Mouse (Mus musculus): ENCODE measurements around the gene Hoxd8. TPM values are rescaled to one million over a fixed set of nuclear protein-coding genes. Genes with fewer than 3 reads are reported as not detected.
A peak's percentile ranks its signal among the peaks of the same experiment; 100 is the strongest.

Hoxd8 gene
- polyA plus RNA-seq, 1 experiment from 2014 or later, result 0.82 TPM

DNA sequence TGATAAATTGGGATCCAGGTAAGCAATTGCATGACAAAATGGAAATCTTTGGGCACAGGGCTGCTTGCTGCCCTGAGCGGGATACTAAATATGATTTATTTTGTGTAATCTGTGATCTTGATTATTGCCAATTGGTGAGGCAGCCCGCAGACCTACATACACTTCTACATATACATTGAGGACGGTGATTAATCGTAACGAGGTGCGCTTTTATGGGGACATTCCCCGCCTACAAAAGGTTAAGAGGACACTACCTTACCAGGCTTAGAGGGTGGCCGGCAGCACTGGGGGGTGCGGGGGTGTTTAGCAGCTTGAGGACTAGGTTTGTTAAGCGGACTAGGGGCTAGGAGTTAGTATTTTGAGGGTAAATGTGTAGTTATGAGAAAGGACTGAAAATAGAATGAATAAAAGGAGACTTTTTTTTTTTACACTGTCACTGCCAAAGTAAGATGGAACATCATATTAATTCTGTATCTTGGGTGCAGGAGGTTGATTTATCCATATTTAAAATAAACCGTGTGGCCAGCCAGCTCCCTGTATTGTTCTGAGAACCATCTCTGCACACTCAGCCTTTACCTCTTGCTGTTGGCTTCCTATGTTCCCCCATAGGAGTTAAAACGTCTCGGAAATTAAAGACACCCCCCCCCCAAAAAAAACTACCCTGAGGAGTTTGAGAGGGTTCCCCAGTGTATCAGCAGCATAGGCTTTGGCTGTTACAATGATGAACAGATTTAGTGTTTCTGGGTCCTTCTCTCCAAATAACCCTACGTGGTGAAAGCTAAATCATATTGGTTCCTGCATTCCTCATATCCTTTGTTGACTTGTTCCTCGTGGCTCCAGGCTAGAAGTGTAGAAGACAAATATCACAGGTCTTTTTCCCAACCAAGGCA is 32.5 kb downstream of the Hoxd8 start:
- H3K4me2 ChIP-seq, result no peak overlapping the region; the same call in 1 of the 2 replicates
- H3K4me3 ChIP-seq (ENCODE audit: low read depth, low read length), result no peak overlapping the region
- WGBS, result 8% methylated on average over 15 of the region's 15 CpGs
- no peaks in the 10 kb centered on the region for H3K36me3 ChIP-seq (ENCODE audit: control insufficient read depth, insufficient read depth, low read length)
- no peak overlapping the region for H3K9ac ChIP-seq (ENCODE audit: low read depth, low read length)
- H3K27me3 ChIP-seq (replicated peaks; ENCODE audit: control insufficient read depth, insufficient read depth, low read length), result peaks cover 100% of the 10 kb centered on the region
- DNase-seq (ENCODE audit: low spot score) (no peak), ATAC-seq (replicated peaks; ENCODE audit: low FRiP score) (no peak)
- H3K9me3 ChIP-seq (ENCODE audit: control insufficient read depth, low read length), result no peaks in the 10 kb centered on the region
- no peak overlapping the region for H3K27ac ChIP-seq (ENCODE audit: low read depth, low read length)
- no peaks in the 10 kb centered on the region; the same call in 1 of the 2 replicates for H3K4me1 ChIP-seq (replicated peaks; ENCODE audit: control insufficient read depth, insufficient read depth, low read length)

DNA sequence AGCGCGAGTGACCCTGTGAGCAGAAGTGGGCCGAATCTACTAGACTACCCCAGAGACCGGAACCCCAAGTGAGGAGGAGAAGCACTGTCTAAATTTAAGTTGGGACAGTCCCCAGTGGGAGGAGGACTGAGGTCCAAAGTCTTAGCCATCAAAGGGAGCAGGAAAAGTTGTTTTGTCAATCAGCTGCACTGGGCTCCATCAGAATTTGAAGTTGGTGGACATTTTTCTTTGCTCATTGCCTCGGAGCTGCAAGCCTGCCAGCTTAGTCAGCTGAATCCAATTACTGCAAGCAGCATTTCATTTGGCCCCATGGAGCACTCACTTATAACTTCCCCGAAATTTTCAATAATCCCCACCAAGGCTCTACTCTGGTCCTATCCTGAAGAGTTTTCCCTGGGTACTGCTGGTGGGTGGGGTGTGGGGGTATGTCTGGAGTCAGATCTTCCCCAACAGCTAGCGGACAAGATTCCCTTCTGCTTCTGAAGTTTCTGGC is 33.2 kb downstream of the Hoxd8 start:
- DNase-seq (ENCODE audit: low spot score) (no peak), ATAC-seq (replicated peaks; ENCODE audit: low FRiP score) (no peak)
- H3K36me3 ChIP-seq (ENCODE audit: control insufficient read depth, insufficient read depth, low read length), result no peaks in the 10 kb centered on the region
- H3K27me3 ChIP-seq (replicated peaks; ENCODE audit: control insufficient read depth, insufficient read depth, low read length), result peaks cover 100% of the 10 kb centered on the region
- H3K27ac ChIP-seq (ENCODE audit: low read depth, low read length), result no peak overlapping the region
- H3K9me3 ChIP-seq (ENCODE audit: control insufficient read depth, low read length), result no peaks in the 10 kb centered on the region
- H3K4me3 ChIP-seq (ENCODE audit: low read depth, low read length), result no peak overlapping the region
- WGBS, result 11% methylated on average over 7 of the region's 7 CpGs
- no peaks in the 10 kb centered on the region; the same call in 1 of the 2 replicates for H3K4me1 ChIP-seq (replicated peaks; ENCODE audit: control insufficient read depth, insufficient read depth, low read length)
- no peak overlapping the region for H3K4me2 ChIP-seq
- no peak overlapping the region for H3K9ac ChIP-seq (ENCODE audit: low read depth, low read length)

DNA sequence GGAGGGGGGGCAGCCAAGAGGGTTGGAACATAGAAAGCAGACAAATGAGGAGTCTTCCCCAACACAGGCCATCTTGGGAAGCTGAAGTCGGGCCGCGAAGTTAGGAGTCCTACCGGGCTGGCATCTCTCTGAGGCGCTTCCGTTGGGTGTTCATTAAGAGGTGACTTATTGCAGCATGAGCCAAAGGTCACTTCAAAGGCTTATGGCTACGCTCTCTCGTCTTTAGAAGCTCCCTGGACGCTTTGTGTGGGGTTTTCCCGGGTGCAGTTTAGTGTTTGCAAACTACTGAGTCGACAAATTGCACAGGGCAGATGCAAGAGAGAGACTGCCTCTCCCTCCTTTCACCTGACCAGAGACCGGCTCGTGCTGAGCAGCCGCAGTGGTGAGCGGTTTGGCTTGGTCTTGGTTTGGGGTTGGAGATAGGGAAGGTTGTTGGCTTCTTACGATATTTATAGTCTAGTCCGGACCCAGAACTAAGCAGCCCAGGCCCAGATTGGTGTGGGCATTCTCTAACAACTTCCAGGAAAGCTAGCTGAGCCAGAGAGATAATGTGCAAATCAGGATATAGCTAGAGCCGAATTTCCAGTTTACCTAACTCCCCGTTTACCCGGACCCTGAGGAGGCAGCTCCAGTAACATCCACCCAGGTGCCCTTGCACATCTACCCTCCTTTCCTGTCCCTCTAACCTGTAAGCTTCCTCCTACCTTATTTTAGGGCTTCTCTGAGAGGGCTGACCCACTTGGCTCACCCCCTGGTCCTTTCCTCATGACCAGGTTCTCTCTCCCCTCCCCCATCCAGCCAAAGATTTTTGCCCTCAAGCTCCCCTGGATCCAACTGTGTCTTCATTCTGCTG is 34.4 kb downstream of the Hoxd8 start:
- Histone ChIP-seq H3K4me1 (replicated peaks; ENCODE audit: control insufficient read depth, insufficient read depth, low read length) (no peaks in the 10 kb centered on the region; the same call in 1 of the 2 replicates), H3K4me3 (ENCODE audit: low read depth, low read length) (no peak overlapping the region), H3K36me3 (ENCODE audit: control insufficient read depth, insufficient read depth, low read length) (no peaks in the 10 kb centered on the region), H3K27ac (ENCODE audit: low read depth, low read length) (no peak overlapping the region), H3K9ac (ENCODE audit: low read depth, low read length) (no peak overlapping the region), H3K4me2 (no peak overlapping the region), H3K27me3 (replicated peaks; ENCODE audit: control insufficient read depth, insufficient read depth, low read length) (peaks cover 98% of the 10 kb centered on the region), H3K9me3 (ENCODE audit: control insufficient read depth, low read length) (no peaks in the 10 kb centered on the region)
- ATAC-seq (replicated peaks; ENCODE audit: low FRiP score), result no peak
- 4% methylated on average over 20 of the region's 20 CpGs for WGBS
- no peak for DNase-seq (ENCODE audit: low spot score)

DNA sequence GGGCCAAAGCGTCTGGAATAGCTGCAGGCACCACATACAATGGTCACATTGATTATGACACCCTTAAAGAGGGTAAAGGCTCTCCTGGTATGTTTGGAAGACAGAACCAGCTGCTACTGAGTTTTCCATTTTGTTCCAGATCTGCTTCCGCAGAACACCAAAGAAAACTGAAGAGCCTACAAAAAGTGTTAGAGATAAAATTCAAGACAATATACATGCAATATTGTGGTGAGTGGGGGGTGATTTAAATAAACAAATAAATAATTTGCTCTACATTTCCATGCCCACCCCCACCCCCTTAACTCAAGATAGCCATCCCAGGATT is 35.0 kb downstream of the Hoxd8 start:
- no peaks in the 10 kb centered on the region for H3K9me3 ChIP-seq (ENCODE audit: control insufficient read depth, low read length)
- no peaks in the 10 kb centered on the region; the same call in 1 of the 2 replicates for H3K4me1 ChIP-seq (replicated peaks; ENCODE audit: control insufficient read depth, insufficient read depth, low read length)
- DNase-seq (ENCODE audit: low spot score) (no peak), ATAC-seq (replicated peaks; ENCODE audit: low FRiP score) (no peak)
- no peak overlapping the region for H3K4me2 ChIP-seq
- no peak overlapping the region for H3K27ac ChIP-seq (ENCODE audit: low read depth, low read length)
- peaks cover 98% of the 10 kb centered on the region for H3K27me3 ChIP-seq (replicated peaks; ENCODE audit: control insufficient read depth, insufficient read depth, low read length)
- WGBS, result 15% methylated on average over 2 of the region's 2 CpGs
- no peak overlapping the region for H3K9ac ChIP-seq (ENCODE audit: low read depth, low read length)
- no peak overlapping the region for H3K4me3 ChIP-seq (ENCODE audit: low read depth, low read length)
- H3K36me3 ChIP-seq (ENCODE audit: control insufficient read depth, insufficient read depth, low read length), result no peaks in the 10 kb centered on the region

DNA sequence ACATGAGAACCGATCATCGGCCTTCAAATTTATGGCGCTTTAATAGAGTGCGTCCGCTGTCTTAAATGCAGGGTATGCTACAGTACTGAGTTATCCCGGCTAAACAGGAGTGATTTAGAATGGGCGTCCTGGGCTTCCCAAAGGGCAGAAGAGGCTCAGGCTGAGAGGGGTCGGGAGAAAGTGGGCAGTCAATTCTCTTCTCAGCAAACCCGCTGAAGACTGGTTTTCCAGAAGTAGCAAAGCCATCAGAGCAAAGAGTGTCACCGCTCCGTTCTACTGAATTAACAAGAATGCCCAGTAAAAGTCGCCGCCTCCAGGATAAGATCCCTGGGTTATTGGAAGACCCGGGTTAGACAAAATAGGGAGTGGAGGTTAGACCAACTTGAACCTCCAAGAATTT is 35.5 kb downstream of the Hoxd8 start:
- H3K9ac ChIP-seq (ENCODE audit: low read depth, low read length), result no peak overlapping the region
- no peaks in the 10 kb centered on the region; the same call in 1 of the 2 replicates for H3K4me1 ChIP-seq (replicated peaks; ENCODE audit: control insufficient read depth, insufficient read depth, low read length)
- H3K4me2 ChIP-seq, result no peak overlapping the region
- 8% methylated on average over 14 of the region's 14 CpGs for WGBS
- H3K4me3 ChIP-seq (ENCODE audit: low read depth, low read length), result no peak overlapping the region
- no peaks in the 10 kb centered on the region for H3K36me3 ChIP-seq (ENCODE audit: control insufficient read depth, insufficient read depth, low read length)
- DNase-seq (ENCODE audit: low spot score), result no peak
- H3K27me3 ChIP-seq (replicated peaks; ENCODE audit: control insufficient read depth, insufficient read depth, low read length), result peaks cover 98% of the 10 kb centered on the region
- no peak for ATAC-seq (replicated peaks; ENCODE audit: low FRiP score)
- no peak overlapping the region for H3K27ac ChIP-seq (ENCODE audit: low read depth, low read length)
- H3K9me3 ChIP-seq (ENCODE audit: control insufficient read depth, low read length), result no peaks in the 10 kb centered on the region

DNA sequence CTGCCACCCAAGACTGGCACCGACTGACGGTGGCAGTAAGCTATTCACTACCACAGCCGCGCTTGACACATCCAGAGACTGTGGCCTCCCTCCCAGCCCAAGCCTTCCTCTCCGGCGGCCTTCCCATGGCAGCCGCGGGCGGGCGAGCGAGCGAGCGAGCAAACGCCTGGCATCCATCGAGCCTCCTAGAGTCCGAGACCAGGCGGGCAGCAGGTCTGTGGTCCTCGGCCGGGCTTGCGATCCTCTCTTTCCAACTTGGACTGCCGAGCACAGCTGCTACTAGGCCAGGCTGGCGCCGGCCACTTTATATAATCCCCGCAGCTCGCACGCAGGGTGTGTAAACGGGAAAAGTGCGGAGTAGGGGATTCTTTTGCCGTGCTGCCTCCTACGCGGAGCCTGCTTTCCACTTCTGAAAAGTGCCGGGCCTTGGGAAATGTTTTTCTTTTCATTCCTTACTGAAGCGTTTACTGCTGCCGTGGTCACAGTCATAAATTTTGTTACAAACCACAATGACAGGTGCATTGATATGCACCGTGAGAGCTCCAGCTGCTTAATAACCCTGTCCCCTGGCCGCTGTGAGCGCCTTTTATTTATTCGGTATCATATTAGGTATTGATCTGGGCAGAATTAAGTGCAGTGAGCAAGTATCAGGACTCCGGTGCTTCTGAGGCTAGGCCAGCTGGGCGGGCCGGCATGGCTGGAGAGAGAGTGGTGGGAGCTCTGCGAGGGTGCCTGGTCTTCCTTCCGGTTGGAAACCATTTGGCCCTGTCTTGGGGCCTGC is 36.1 kb downstream of the Hoxd8 start:
- H3K4me3 ChIP-seq (ENCODE audit: low read depth, low read length), result peak overlapping the region; percentile 15; the same call in 1 of the 2 replicates
- peak overlapping the region; percentile 37; the same call in 1 of the 2 replicates for H3K4me2 ChIP-seq
- no peak overlapping the region for H3K27ac ChIP-seq (ENCODE audit: low read depth, low read length)
- no peaks in the 10 kb centered on the region for H3K9me3 ChIP-seq (ENCODE audit: control insufficient read depth, low read length)
- H3K36me3 ChIP-seq (ENCODE audit: control insufficient read depth, insufficient read depth, low read length), result no peaks in the 10 kb centered on the region
- DNase-seq (ENCODE audit: low spot score) (no peak), ATAC-seq (replicated peaks; ENCODE audit: low FRiP score) (no peak)
- H3K4me1 ChIP-seq (replicated peaks; ENCODE audit: control insufficient read depth, insufficient read depth, low read length), result no peaks in the 10 kb centered on the region; the same call in 1 of the 2 replicates
- H3K9ac ChIP-seq (ENCODE audit: low read depth, low read length), result no peak overlapping the region
- H3K27me3 ChIP-seq (replicated peaks; ENCODE audit: control insufficient read depth, insufficient read depth, low read length), result peaks cover 98% of the 10 kb centered on the region
- WGBS, result 3% methylated on average over 43 of the region's 43 CpGs

DNA sequence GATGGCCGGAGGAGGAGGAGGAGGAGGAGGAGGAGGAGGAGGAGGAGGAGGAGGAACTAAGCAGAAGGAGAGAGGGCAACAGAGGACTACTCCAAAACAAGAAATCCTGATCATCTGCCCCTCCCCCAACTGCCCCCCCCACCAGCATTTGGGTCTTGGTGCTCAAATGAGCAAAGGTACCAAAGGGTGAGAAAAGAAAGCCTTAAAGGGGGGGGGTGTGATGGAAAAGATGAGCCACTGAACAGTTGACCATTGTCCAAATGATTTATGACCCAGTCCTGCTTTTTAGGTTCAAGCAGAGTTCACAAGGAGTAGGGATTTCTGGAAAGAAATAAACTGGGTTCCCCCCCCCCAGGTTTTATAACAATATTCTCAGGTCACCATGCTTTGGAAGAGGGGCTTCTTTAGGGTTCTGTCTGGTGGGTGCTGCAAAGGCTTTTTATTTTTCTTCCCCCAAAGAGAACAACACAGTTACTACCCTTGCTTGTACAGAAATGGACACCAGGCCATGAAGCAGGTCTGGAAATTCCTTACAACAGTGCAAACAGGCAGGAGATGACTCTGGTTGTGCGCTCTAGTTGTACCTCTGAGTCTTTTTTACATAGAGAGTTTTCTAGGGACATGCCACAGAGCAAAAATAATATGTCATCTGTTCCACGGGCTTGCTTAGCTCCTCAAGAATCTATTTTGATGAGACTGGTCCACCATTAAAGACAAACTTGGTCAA is 37.0 kb downstream of the Hoxd8 start:
- 42% methylated on average over 2 of the region's 3 CpGs for WGBS
- Histone ChIP-seq H3K9me3 (ENCODE audit: control insufficient read depth, low read length) (no peaks in the 10 kb centered on the region), H3K27ac (ENCODE audit: low read depth, low read length) (no peak overlapping the region), H3K9ac (ENCODE audit: low read depth, low read length) (no peak overlapping the region), H3K36me3 (ENCODE audit: control insufficient read depth, insufficient read depth, low read length) (no peaks in the 10 kb centered on the region), H3K4me3 (ENCODE audit: low read depth, low read length) (no peak overlapping the region), H3K4me2 (no peak overlapping the region), H3K4me1 (replicated peaks; ENCODE audit: control insufficient read depth, insufficient read depth, low read length) (no peaks in the 10 kb centered on the region; the same call in 1 of the 2 replicates), H3K27me3 (replicated peaks; ENCODE audit: control insufficient read depth, insufficient read depth, low read length) (peaks cover 98% of the 10 kb centered on the region)
- DNase-seq (ENCODE audit: low spot score), result no peak
- ATAC-seq (replicated peaks; ENCODE audit: low FRiP score), result no peak

DNA sequence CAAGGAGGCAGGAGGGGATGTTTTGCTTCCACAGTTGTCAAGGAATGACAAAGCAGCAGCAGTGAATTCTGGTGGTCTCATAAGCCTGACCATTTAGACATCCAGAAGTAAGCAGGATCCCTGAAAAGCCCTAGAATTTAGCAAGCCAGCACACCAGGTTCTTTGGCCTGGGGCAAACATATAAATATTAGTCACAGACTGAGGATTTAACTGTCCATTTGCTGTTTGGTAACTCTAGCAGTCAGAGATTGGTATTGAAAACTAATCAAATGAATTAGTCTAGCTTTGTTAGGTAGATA is 37.5 kb downstream of the Hoxd8 start:
- peaks cover 98% of the 10 kb centered on the region for H3K27me3 ChIP-seq (replicated peaks; ENCODE audit: control insufficient read depth, insufficient read depth, low read length)
- DNase-seq (ENCODE audit: low spot score), result no peak

More for the DNA sequence above, 37.5 kb downstream of the Hoxd8 start:
- Histone ChIP-seq H3K9ac (ENCODE audit: low read depth, low read length) (no peak overlapping the region), H3K4me1 (replicated peaks; ENCODE audit: control insufficient read depth, insufficient read depth, low read length) (no peaks in the 10 kb centered on the region; the same call in 1 of the 2 replicates), H3K36me3 (ENCODE audit: control insufficient read depth, insufficient read depth, low read length) (no peaks in the 10 kb centered on the region), H3K9me3 (ENCODE audit: control insufficient read depth, low read length) (no peaks in the 10 kb centered on the region), H3K4me3 (ENCODE audit: low read depth, low read length) (no peak overlapping the region), H3K4me2 (no peak overlapping the region), H3K27ac (ENCODE audit: low read depth, low read length) (no peak overlapping the region)
- no peak for ATAC-seq (replicated peaks; ENCODE audit: low FRiP score)

Measured in liver, embryonic 11.5 days (tissue).